Comparison of ENCODE assay signal across 11 mouse cellular contexts in genomic region chr15:101772080-101772710, GRCm38 (mm10). TPM values are rescaled to one million over a fixed set of nuclear protein-coding genes. Genes with fewer than 3 reads are reported as not detected.
DNase-seq lines count a peak whose midpoint lies in the region; ATAC-seq and TF ChIP-seq lines count a peak whose summit lies in the region.
"Had no signal": no experiment of that assay in that cellular context is flagged by ENCODE, and none has a peak within 500 bp of the region (broad histone marks: within the 10 kb centered on the region; RNA-seq: fewer than 3 reads in every experiment).

No protein-coding gene starts in this region.

- no peak overlapping the region for H3K27ac ChIP-seq in lung, embryonic 14.5 days (ENCODE audit: low read depth)
- no peak overlapping the region for H3K27ac ChIP-seq in embryonic facial prominence, embryonic 11.5 days (replicated peaks; ENCODE audit: low read depth, low read length)

- no peaks in the 10 kb centered on the region for H3K36me3 ChIP-seq in lung, embryonic 14.5 days (ENCODE audit: insufficient read depth)
- no peaks in the 10 kb centered on the region for H3K36me3 ChIP-seq in embryonic facial prominence, embryonic 11.5 days (replicated peaks; ENCODE audit: control insufficient read depth, insufficient read depth, low read depth, low read length)
- H3K36me3 ChIP-seq: G1E had no signal

- DNase-seq in cerebellum, postnatal 10 days, result peak; percentile 45 to 48
- no peak for DNase-seq in cerebellum, postnatal 4 days (ENCODE audit: low spot score in 2 of 2)
- DNase-seq in lung, embryonic 14.5 days, result peak; percentile 43
- DNase-seq in lung, adult 18-20 months, result no peak
- DNase-seq in embryonic facial prominence, embryonic 11.5 days (ENCODE audit: low spot score), result peak; percentile 49
- peak; percentile 40 to 44 for DNase-seq in kidney, postnatal 25 days
- peak; percentile 35 for DNase-seq in right cerebral cortex, postnatal 4 days
- no peak for DNase-seq in spleen, postnatal 14 days (ENCODE audit: low spot score in 2 of 2)

- no peak overlapping the region for H3K4me3 ChIP-seq in lung, embryonic 14.5 days (ENCODE audit: low read depth, low read length)
- H3K4me3 ChIP-seq in embryonic facial prominence, embryonic 11.5 days (ENCODE audit: low read depth, low read length), result no peak overlapping the region

- no peak overlapping the region for H3K9ac ChIP-seq in lung, embryonic 14.5 days
- H3K9ac ChIP-seq in embryonic facial prominence, embryonic 11.5 days (replicated peaks; ENCODE audit: low read length), result no peak overlapping the region; the same call in 1 of the 2 replicates

- 66% methylated on average over 5 of the region's 5 CpGs for WGBS in lung, embryonic 14.5 days
- 66% methylated on average over 5 of the region's 5 CpGs for WGBS in embryonic facial prominence, embryonic 11.5 days

- peak; percentile 61 for TF ChIP-seq CTCF in lung, embryonic 14.5 days (IDR thresholded peaks at IDR 0.05; ENCODE audit: low read depth)

- ATAC-seq in lung, embryonic 14.5 days (ENCODE audit: insufficient read depth), result no peak
- 0 out of 2 replicates have a peak, but pooled peaks have one; percentile 32 for ATAC-seq in embryonic facial prominence, embryonic 11.5 days (replicated peaks; ENCODE audit: insufficient number of reproducible peaks, low FRiP score, low TSS enrichment, low read depth)

- no peaks in the 10 kb centered on the region for H3K27me3 ChIP-seq in lung, embryonic 14.5 days (ENCODE audit: insufficient read depth, low read length)
- H3K27me3 ChIP-seq in embryonic facial prominence, embryonic 11.5 days (ENCODE audit: control insufficient read depth, insufficient read depth, low read length), result no peaks in the 10 kb centered on the region

- no peaks in the 10 kb centered on the region for H3K9me3 ChIP-seq in lung, embryonic 14.5 days (ENCODE audit: low read depth, low read length)
- no peaks in the 10 kb centered on the region for H3K9me3 ChIP-seq in embryonic facial prominence, embryonic 11.5 days (replicated peaks; ENCODE audit: control insufficient read depth, low read length)

- no peaks in the 10 kb centered on the region for H3K4me1 ChIP-seq in lung, embryonic 14.5 days (ENCODE audit: insufficient read depth)
- H3K4me1 ChIP-seq in embryonic facial prominence, embryonic 11.5 days (ENCODE audit: control insufficient read depth, insufficient read depth, low read length), result no peaks in the 10 kb centered on the region

- no peak overlapping the region for H3K4me2 ChIP-seq in lung, embryonic 14.5 days
- H3K4me2 ChIP-seq in embryonic facial prominence, embryonic 11.5 days (ENCODE audit: low read depth, low read length), result no peak overlapping the region

RNA-seq across cellular contexts. Expression of gene Krt72, which starts 14.1 kb away (rescaled TPM):
- not detected in 2 replicates for polyA plus RNA-seq in lung, embryonic 14.5 days (2014; fragmentation: Nextera tagmentation; extraction: Ambion mirVana)
- polyA plus RNA-seq in embryonic facial prominence, embryonic 11.5 days (2014; fragmentation: Nextera tagmentation; extraction: Ambion mirVana), result not detected in 2 replicates
- polyA plus RNA-seq: G1E; large intestine, adult 2 months; neural tube, embryonic 14.5 days had no signal

RNA-seq across cellular contexts. Expression of gene Krt71, which starts 29.3 kb away (rescaled TPM):
- polyA plus RNA-seq in lung, embryonic 14.5 days (2014; fragmentation: Nextera tagmentation; extraction: Ambion mirVana), result not detected in 2 replicates
- polyA plus RNA-seq in embryonic facial prominence, embryonic 11.5 days (2014; fragmentation: Nextera tagmentation; extraction: Ambion mirVana), result not detected in 2 replicates
- polyA plus RNA-seq: G1E; large intestine, adult 2 months had no signal

RNA-seq across cellular contexts. Expression of gene Krt73, which starts 30.0 kb away (rescaled TPM):
- not detected in 2 replicates for polyA plus RNA-seq in lung, embryonic 14.5 days (2014; fragmentation: Nextera tagmentation; extraction: Ambion mirVana)
- polyA plus RNA-seq in embryonic facial prominence, embryonic 11.5 days (2014; fragmentation: Nextera tagmentation; extraction: Ambion mirVana), result not detected in 2 replicates
- polyA plus RNA-seq: G1E; large intestine, adult 2 months had no signal

RNA-seq across cellular contexts. Expression of gene Krt2, which starts 45.8 kb away (rescaled TPM):
- not detected in 2 replicates for polyA plus RNA-seq in lung, embryonic 14.5 days (2014; fragmentation: Nextera tagmentation; extraction: Ambion mirVana)
- polyA plus RNA-seq in embryonic facial prominence, embryonic 11.5 days (2014; fragmentation: Nextera tagmentation; extraction: Ambion mirVana), result not detected in 2 replicates
- polyA plus RNA-seq: G1E; large intestine, adult 2 months; neural tube, embryonic 14.5 days had no signal

RNA-seq across cellular contexts. Expression of gene Krt5, which starts 59.5 kb away (rescaled TPM):
- polyA plus RNA-seq in lung, embryonic 14.5 days (2014; fragmentation: Nextera tagmentation; extraction: Ambion mirVana), result not detected in 2 replicates
- 6.6 and 7.3 TPM in 2 replicates for polyA plus RNA-seq in embryonic facial prominence, embryonic 11.5 days (2014; fragmentation: Nextera tagmentation; extraction: Ambion mirVana)
- polyA plus RNA-seq: G1E; neural tube, embryonic 14.5 days had no signal

Comparison
In these comparisons a context has a peak if more than half of its experiments do, and no peak if none do; other contexts are left out.
1. DNase-seq: peak in cerebellum, postnatal 10 days (2 of 2), lung, embryonic 14.5 days (single experiment), embryonic facial prominence, embryonic 11.5 days (single experiment), kidney, postnatal 25 days (2 of 2) and right cerebral cortex, postnatal 4 days (single experiment); none in cerebellum, postnatal 4 days (0 of 2), lung, adult 18-20 months (0 of 2) and spleen, postnatal 14 days (0 of 2).